Mouse (Mus musculus) midbrain, embryonic 16.5 days (tissue): ENCODE measurements around the gene Dgkq. TPM values are rescaled to one million over a fixed set of nuclear protein-coding genes. Genes with fewer than 3 reads are reported as not detected.

Experiments used
- ATAC-seq: fragments of 200-750 bp; cut with Nextera tagmentation; 2 replicates; pipeline ENCODE4 v1.8.0; 2017; ENCODE audit warnings: moderate TSS enrichment
- H3K27ac ChIP-seq: fragments of 300-500 bp; sonication (generic); 2 replicates; pipeline ENCODE4 v1.5.1; 2014; ENCODE audit warnings: mild to moderate bottlenecking, low read length, mixed read lengths
- H3K27me3 ChIP-seq: fragments of 300-500 bp; sonication (generic); 2 replicates; pipeline ENCODE4 v1.6.1; 2014; ENCODE audit warnings: low read depth, low read length, mixed read lengths; ENCODE audit not compliant: control insufficient read depth, insufficient read depth
- H3K36me3 ChIP-seq: fragments of 300-500 bp; sonication (generic); 2 replicates; pipeline ENCODE4 v1.6.1; 2014; ENCODE audit warnings: mild to moderate bottlenecking, low read length, moderate library complexity, mixed read lengths; ENCODE audit not compliant: control insufficient read depth, insufficient read depth
- H3K4me1 ChIP-seq: fragments of 300-500 bp; sonication (generic); 2 replicates; pipeline ENCODE4 v1.6.1; 2014; ENCODE audit warnings: mild to moderate bottlenecking, low read length, mixed read lengths; ENCODE audit not compliant: control insufficient read depth, insufficient read depth
- H3K4me2 ChIP-seq: fragments of 300-500 bp; sonication (generic); 2 replicates; pipeline ENCODE4 v1.6.1; 2014; ENCODE audit warnings: mild to moderate bottlenecking, low read length, mixed read lengths
- H3K4me3 ChIP-seq: fragments of 300-500 bp; sonication (generic); 2 replicates; pipeline ENCODE4 v1.5.1; 2014; ENCODE audit warnings: low read depth, mild to moderate bottlenecking, low read length, moderate library complexity, mixed read lengths
- H3K9ac ChIP-seq: fragments of 300-500 bp; sonication (generic); 2 replicates; pipeline ENCODE4 v1.6.1; 2014; ENCODE audit warnings: low read depth, low read length, mixed read lengths
- H3K9me3 ChIP-seq: fragments of 300-500 bp; sonication (generic); replicated peaks from 2 replicates; pipeline ENCODE4 v1.6.1; 2014; ENCODE audit warnings: mild to moderate bottlenecking, low read length, mixed read lengths; ENCODE audit not compliant: control insufficient read depth, poor library complexity, severe bottlenecking
- WGBS: fragments of 180-500 bp; shearing (Covaris S2); extraction: QIAGEN DNeasy Blood & Tissue Kit; methylation state at CpG from one replicate; pipeline ENCODE4 v1.1.7; 2014; 5-methylcytosine and 5-hydroxymethylcytosine counted together
- polyA plus RNA-seq: library from polyadenylated mRNA; unstranded; fragments of >200 nt; fragmentation: Nextera tagmentation; extraction: Ambion mirVana; gene quantifications from 2 replicates; pipeline ENCODE4 v1.2.1, GENCODE M21; 2015

Gene Dgkq
- polyA plus RNA-seq, 1 experiment from 2014 or later = 36.9 TPM

DNA sequence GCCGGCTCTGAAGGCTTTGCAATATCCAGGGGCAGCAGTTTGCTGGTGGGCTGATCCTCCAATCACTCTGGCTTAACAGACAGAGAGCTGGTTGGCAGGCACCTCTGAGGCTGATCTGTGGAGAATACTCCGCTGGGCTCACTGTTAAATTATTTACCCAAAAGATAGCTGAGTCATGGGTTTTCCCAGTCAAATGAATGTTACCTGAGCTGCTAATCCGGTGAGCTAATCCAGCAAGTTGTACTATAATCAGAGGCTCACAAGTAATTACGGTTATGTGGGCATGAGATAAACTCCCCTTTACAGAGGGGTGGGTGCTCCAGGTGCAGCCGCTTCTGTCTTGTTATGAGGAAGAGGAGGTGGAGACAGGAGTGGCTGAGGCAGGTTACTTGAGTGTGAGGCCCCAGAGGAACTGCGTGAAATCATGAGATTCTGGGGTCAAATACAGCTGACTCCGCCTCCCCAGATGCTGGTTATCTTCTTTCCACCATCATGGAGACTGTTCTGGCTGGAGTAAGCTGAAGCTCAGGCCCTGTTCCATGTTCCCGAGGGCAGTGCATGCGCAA is 5.9 kb upstream of the Dgkq start, which contains the start of gene Slc26a1:
TSS of gene Slc26a1 (minus strand) at position 319 of the 566 bp plus-strand sequence.
- Histone ChIP-seq H3K36me3 (peaks cover 15% of the 10 kb centered on the region), H3K4me2 (no peak within 1 kb of the TSS), H3K4me1 (peaks cover 9% of the 10 kb centered on the region), H3K27ac (no peak within 1 kb of the TSS), H3K27me3 (no peaks in the 10 kb centered on the region), H3K9ac (no peak within 1 kb of the TSS), H3K4me3 (no peak within 1 kb of the TSS), H3K9me3 (no peaks in the 10 kb centered on the region)
- no peak for ATAC-seq
- 81% methylated on average over 9 of the region's 9 CpGs for WGBS

GRCm38 (mm10) chr5:108674624-108675023 is 5.2 kb upstream of the Dgkq start:
- H3K4me1 ChIP-seq = peaks cover 14% of the 10 kb centered on the region
- peaks cover 15% of the 10 kb centered on the region for H3K36me3 ChIP-seq
- no peak overlapping the region for H3K4me3 ChIP-seq
- no peak overlapping the region for H3K9ac ChIP-seq
- H3K27me3 ChIP-seq = no peaks in the 10 kb centered on the region
- WGBS = 77% methylated on average over 2 of the region's 2 CpGs
- H3K4me2 ChIP-seq = no peak overlapping the region
- ATAC-seq = no peak
- H3K27ac ChIP-seq = no peak overlapping the region
- H3K9me3 ChIP-seq = no peaks in the 10 kb centered on the region

- Histone ChIP-seq H3K9me3 (no peaks in the 10 kb centered on the region), H3K4me1 (peaks cover 14% of the 10 kb centered on the region), H3K4me2 (no peak overlapping the region), H3K27me3 (no peaks in the 10 kb centered on the region), H3K36me3 (peaks cover 15% of the 10 kb centered on the region), H3K4me3 (no peak overlapping the region), H3K27ac (no peak overlapping the region), H3K9ac (no peak overlapping the region)
- no peak for ATAC-seq
- WGBS = 94% methylated on average over 12 of the region's 12 CpGs
These were observed 2.3 kb upstream of the Dgkq start for GRCm38 (mm10) chr5:108671757-108672156.

- H3K4me3 ChIP-seq = no peak overlapping the region
- no peak overlapping the region for H3K4me2 ChIP-seq
- H3K36me3 ChIP-seq = peaks cover 15% of the 10 kb centered on the region
- H3K9me3 ChIP-seq = no peaks in the 10 kb centered on the region
- no peak overlapping the region for H3K27ac ChIP-seq
- no peak for ATAC-seq
- no peaks in the 10 kb centered on the region for H3K27me3 ChIP-seq
- H3K9ac ChIP-seq = no peak overlapping the region
- H3K4me1 ChIP-seq = peaks cover 11% of the 10 kb centered on the region
These were observed 1.3 kb upstream of the Dgkq start for GRCm38 (mm10) chr5:108670785-108671184.

DNA sequence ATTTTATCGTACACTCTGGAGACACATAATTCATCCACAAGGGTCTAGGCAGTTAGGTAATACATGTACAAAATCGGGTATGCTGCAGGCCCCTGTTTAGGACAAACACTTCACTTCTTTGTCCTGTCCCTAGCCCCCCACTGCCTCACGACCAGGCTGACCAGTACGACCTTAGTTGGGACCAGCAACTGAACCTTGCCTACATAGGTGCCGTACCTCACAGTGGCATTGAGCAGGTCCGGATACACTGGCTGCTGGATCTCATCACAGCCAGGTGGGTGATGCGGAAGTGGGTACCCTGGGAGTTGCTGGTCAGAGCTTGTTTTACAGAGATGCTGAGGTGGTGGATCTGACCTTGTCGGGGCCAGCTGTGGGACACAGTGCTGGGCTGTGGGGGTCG is 514 bp upstream of the Dgkq start:
- peaks cover 11% of the 10 kb centered on the region for H3K4me1 ChIP-seq
- no peaks in the 10 kb centered on the region for H3K27me3 ChIP-seq
- H3K27ac ChIP-seq = no peak overlapping the region
- no peak overlapping the region for H3K9ac ChIP-seq
- H3K4me2 ChIP-seq = peak overlapping the region; percentile 63; the same call in 1 of the 2 replicates
- 81% methylated on average over 9 of the region's 9 CpGs for WGBS
- no peaks in the 10 kb centered on the region for H3K9me3 ChIP-seq
- peaks cover 15% of the 10 kb centered on the region for H3K36me3 ChIP-seq
- peak; percentile 11; the same call in 1 of the 2 replicates for ATAC-seq
- H3K4me3 ChIP-seq = no peak overlapping the region

DNA sequence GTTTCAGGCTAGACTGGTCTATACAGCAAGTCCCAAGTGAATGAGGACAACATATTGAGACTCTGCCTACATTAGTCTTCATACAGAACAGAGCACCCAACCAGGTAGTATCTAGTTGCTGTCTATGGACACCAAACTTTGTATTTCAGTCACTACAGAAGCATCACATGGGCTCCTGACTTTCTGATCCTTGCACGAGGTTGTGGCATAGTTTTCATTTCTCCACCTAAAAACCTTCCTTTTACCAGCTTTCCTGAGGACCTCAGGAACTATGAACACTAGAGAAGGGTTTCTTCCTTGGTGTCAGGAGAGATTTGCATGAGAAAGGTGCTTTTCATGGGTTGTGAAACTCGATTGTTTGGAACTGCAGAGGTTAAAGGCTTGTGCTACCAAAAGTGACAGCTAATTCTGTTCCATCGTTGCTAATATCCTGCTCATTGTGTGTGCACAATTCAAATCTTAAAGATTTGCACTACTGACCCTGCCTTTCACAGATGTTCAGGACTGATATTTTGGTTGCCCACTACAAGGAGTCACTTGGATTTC is 1.0 kb downstream of the Dgkq start:
- Histone ChIP-seq H3K4me1 (peaks cover 11% of the 10 kb centered on the region), H3K9ac (peak overlapping the region; percentile 72), H3K36me3 (peaks cover 15% of the 10 kb centered on the region), H3K4me2 (peak overlapping the region; percentile 63), H3K4me3 (peak overlapping the region; percentile 38), H3K27me3 (no peaks in the 10 kb centered on the region), H3K9me3 (no peaks in the 10 kb centered on the region), H3K27ac (peak overlapping the region; percentile 84)
- 10% methylated on average over 3 of the region's 3 CpGs for WGBS
- ATAC-seq = peak; percentile 27; the same call in 1 of the 2 replicates

DNA sequence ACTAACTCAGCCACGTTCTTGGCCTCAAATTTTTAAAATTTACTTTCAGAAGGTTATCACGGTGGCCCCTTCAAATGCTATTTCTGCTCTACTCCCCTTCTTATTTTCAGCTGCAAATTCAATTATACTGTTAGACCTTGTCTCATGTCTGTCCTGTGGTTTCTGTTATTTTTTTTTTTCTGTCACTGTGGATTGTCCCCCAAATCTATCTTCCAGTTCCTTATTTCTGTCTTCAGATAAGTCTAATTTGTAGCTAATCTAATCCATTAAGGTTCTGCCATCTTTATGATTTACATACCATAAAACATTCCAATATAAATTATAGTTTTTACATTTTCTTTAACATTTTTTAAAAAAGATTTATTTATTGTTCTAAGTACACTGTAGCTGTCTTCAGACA is 2.1 kb downstream of the Dgkq start:
- 84% methylated on average over 2 of the region's 2 CpGs for WGBS
- peaks cover 11% of the 10 kb centered on the region for H3K36me3 ChIP-seq

DNA sequence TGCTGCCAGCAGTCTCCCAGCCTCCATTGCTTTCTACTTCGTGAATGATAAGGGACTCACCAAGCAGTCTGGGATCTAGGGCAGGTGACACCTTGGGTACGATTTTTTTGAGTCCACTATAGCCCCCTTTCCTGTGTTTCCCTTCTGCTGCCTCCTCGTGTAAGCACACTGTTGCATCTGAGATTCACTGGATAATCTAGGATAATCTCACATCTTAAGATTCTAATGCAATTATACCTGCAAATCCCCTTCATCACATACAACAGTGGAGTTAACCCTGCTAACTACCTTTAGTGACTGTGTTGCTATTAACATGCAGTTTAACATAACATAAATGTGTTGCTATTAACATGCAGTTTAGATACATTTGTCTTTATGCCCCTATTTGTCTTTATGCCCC is 4.4 kb downstream of the Dgkq start:
- peaks cover 12% of the 10 kb centered on the region for H3K4me1 ChIP-seq
- no peak overlapping the region for H3K4me2 ChIP-seq
- WGBS = 37% methylated on average over 3 of the region's 3 CpGs
- no peaks in the 10 kb centered on the region for H3K27me3 ChIP-seq
- no peak overlapping the region for H3K27ac ChIP-seq
- H3K9ac ChIP-seq = no peak overlapping the region
- no peak overlapping the region for H3K4me3 ChIP-seq
- H3K36me3 ChIP-seq = no peaks in the 10 kb centered on the region
- no peak for ATAC-seq
- no peaks in the 10 kb centered on the region for H3K9me3 ChIP-seq

More for the DNA sequence above, 2.1 kb downstream of the Dgkq start:
- no peak for ATAC-seq
- H3K9me3 ChIP-seq = no peaks in the 10 kb centered on the region
- no peak overlapping the region for H3K9ac ChIP-seq
- no peak overlapping the region for H3K27ac ChIP-seq
- H3K4me3 ChIP-seq = no peak overlapping the region
- H3K4me2 ChIP-seq = no peak overlapping the region
- no peaks in the 10 kb centered on the region for H3K27me3 ChIP-seq
- H3K4me1 ChIP-seq = peaks cover 11% of the 10 kb centered on the region

DNA sequence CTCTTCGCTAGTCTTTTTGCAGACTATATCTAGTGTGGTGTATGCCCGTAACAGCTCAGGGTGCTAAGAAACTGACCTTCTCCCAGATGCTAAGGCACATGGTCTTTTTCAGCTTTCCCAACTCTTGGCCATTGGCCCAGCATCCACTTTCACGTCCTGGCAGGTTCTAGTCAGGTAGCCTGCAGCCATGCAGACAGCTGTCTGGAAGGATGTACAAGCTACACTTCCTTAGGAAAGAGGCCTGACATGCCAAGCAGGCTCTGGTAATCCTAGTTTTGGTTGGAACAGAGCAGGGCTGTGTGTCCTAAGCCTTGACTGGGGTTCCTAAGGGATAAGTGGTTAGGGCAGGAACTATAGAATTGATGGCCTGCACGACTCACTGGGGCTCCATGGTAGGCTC is 6.7 kb downstream of the Dgkq start:
- H3K9me3 ChIP-seq = no peaks in the 10 kb centered on the region
- H3K36me3 ChIP-seq = no peaks in the 10 kb centered on the region
- peaks cover 23% of the 10 kb centered on the region for H3K4me1 ChIP-seq
- no peak overlapping the region for H3K4me2 ChIP-seq
- no peak overlapping the region for H3K9ac ChIP-seq
- no peaks in the 10 kb centered on the region for H3K27me3 ChIP-seq
- no peak overlapping the region for H3K27ac ChIP-seq
- no peak for ATAC-seq
- 85% methylated on average over 4 of the region's 4 CpGs for WGBS
- H3K4me3 ChIP-seq = no peak overlapping the region
